Mouse (Mus musculus): Measurements from ENCODE around the gene Fancc.

The Fancc gene

DNA sequence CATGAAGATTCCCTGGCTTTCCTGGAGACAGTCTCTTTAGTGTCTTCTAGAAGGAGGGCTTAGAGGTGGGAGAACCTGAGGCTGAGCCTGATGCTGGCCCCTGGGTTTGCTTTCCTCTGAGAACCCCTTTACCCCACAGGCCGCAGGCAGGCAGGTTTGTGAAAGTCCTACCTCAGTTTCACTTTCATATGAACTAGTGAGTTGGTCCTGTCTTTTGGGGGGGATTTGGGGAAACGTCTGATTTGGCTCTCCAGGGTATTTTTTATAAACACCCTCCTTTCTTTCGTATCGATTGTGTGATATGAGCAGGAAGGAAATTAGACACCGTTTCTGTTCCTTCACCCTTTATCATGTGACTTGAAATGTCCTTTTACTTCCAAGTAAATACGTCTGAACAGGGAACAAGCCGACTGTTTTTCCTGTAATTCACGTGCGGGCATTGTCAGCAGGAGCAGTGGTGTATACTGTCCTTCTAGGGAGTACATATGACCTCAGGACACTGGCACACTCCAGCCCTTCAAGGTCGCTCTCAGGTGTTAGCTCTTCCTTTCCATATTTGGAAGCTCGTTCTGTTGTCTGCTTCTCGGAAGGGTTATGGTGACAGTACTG lies 250.6 kb downstream of the Fancc start:
- DNase-seq (ENCODE audit: low spot score in 2 of 2), result no peak

DNA sequence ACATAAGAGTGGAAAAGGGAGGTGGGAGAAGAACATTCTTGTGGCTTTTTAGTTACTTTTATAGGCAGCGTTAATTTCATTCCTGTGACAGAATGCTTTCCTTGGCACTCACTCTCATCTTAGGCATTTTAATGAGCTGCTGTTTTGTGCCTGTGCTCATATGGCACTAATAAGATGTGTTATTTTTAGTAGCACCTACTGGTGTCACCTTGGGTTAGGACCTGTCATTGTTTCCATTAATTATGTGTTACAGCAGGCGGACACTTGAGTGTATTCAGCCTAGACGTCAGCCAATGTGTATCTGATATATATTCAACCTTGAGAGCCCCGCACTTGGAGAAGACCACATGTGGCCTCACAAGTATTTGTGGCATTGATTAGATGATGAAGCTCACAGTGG lies 251.3 kb downstream of the Fancc start:
- no peak for DNase-seq (ENCODE audit: low spot score in 2 of 2)

DNA sequence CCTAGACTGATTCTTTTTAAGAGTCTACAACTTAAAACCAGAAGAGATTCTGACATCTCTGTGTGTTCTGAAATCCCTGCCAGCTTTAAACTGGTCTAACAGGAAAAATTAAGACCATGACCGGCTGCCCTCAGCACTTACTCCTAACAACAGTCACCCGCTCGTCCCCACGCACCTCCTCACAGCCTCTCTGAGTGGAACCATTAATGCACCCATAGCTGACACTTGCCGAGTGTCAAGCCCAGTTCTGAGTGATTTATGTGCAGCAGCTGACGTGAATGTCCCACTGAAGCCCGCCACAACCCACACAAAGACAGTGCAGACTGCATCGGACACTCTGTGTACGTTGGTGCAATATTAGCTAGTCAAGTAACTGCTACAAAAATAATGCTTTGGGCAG lies 251.9 kb downstream of the Fancc start:
- no peak for DNase-seq (ENCODE audit: low spot score in 2 of 2)

DNA sequence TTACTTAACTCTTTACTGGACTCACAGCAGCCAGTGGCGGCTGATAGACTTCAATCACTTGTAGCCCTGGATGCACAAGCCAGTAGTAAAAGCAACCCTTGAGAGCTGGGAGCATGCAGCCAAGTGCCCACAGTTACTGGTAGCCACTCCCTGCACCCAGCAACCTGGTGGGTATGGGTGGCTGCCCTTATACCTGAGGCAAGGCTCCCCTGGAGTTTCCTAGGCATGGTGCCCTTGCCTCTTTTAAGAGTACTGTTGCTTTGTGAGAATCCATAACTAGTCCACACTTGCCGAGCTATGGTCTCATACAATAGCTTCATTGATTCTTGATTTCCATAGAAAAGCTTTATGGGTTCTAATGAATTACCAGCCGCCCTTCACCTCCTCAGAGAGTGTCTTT lies 252.7 kb downstream of the Fancc start:
- DNase-seq (ENCODE audit: low spot score in 2 of 2), result no peak

DNA sequence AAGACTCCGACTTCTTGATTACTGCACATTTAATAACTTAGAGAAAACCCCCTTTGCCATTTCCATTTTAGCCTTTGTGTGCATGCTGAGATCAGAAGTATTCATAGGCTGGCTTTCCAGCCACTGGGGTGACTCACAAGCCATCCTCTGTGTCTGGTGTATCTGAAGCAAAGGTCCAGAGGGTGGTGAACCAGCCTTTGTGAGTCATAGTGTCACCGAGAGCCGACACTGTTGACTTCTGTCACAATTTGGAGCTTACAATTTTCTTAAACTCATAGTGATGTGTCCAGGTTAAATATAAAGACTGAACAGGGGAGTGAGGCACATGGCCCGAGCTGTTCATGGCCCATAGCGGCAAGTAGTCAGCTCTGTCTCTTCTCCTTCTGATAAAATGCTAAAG lies 253.5 kb downstream of the Fancc start:
- no peak for DNase-seq (ENCODE audit: low spot score in 2 of 2)

DNA sequence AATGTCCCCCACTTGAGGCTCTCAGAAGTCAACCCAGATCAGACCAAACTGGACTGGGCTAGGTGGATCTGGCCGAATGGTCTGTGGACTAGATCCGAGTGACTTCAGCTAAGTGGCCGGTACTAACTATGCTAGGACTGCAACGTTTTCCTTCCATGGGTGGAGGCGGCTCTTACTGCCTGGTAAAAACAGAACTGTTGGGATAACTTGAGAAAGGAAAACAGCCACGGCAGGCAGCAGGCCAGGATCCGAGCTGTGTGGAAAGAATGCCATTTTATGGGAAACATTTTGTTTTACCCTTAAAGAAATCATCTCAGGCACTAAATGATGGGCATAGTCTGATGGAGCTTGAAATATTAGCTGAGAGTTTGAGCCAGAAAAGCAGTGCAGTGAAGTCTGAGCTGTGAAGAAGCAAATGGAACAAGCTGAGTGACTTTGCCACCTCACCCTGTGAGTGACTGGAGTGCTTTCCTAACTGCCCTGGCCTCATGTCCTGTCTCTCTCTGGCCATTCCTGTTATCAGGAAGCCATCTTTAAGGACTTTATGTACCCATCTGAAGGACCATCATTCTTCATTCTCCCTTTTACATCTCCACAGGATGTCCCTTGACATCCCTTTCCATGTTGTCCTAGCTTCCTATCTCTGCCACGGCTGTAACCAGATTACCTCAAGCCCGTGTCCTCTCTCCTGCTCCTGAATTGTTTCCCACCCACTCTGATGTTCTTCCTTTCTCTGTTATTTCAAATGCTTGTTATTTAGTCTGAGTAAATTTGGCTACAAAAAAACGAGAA lies 254.5 kb downstream of the Fancc start:
- DNase-seq (ENCODE audit: low spot score in 2 of 2), result peak in 1 of 2 experiments; percentile 60

DNA sequence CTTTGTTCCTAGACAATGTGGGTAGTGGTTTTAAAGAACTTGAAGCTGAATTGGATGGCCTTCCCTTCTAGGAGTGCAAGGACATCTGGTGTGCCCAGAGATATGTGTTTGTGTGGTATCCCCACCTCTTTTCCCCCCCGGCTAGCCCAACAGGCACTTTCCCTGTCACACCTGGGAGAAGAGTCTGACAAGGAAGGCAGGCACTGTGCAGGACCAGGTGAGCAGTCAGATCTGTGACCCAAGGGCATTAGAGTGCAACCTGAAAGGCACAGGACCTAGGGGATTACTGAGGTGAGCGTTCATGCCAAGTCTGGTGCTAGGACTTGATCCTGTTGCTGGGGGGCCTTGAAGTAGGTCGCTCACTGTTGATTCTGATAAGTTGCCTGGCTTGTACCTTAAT lies 255.4 kb downstream of the Fancc start:
- no peak for DNase-seq (ENCODE audit: low spot score in 2 of 2)

DNA sequence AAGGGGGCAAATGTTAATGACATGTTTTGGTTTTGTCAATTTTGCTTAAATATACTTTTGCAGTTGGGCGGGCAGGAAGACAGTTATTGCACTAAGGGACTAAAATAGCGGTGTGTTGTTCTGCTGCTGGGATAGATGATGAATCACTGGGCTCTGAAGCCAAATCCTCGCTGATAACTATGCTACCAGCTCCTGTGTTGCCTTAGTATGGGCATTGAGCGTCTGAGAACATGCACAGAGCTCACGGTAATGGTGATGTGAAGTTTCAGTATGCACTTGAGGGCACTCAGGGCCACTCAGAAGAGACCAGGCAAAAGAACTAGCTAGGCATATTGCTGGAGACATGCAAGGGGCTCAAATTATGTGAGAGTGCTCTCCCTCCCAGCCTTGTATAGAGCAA lies 256.2 kb downstream of the Fancc start:
- DNase-seq (ENCODE audit: low spot score in 2 of 2), result no peak

DNA sequence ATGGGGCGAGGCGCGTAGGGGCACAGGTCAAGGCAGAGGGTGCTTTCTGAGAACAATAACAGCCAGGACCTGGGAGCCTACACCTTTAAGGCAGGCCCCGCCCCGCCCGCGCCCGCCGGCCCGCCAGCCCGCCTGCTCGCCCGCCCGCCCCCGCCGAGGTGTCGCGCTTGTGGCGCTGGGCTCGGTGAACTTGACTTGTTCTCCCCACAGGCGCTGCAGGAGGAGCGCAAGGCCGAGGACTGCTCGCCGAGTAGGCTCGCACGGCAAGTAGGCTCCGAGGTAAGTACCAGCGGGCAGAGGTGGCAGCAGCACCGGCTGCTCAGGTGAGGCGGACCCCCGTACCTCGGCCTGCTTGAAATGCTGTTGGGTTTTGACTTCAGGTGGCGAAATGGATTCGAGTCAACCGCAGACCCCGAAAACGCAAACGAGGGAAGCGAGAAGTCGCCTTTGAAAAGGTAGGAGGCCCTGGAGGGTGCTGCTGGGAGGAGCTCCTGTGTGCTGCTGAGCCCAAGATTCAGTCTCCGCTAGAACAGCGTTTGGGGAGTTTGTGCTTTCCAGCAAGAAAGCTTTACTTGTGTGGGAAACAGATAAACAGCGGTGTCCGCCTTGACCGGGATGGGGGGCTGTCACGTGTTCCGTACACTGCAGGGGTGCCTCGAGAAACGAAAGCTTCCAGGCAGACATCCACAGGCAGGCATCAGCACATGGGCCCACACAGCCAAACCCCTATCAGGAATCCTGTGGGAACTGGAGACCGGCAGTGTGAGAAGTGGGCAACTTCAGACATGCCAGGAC lies 257.0 kb downstream of the Fancc start:
- peak; percentile 68 to 78 for DNase-seq (ENCODE audit: low spot score in 2 of 2)

DNA sequence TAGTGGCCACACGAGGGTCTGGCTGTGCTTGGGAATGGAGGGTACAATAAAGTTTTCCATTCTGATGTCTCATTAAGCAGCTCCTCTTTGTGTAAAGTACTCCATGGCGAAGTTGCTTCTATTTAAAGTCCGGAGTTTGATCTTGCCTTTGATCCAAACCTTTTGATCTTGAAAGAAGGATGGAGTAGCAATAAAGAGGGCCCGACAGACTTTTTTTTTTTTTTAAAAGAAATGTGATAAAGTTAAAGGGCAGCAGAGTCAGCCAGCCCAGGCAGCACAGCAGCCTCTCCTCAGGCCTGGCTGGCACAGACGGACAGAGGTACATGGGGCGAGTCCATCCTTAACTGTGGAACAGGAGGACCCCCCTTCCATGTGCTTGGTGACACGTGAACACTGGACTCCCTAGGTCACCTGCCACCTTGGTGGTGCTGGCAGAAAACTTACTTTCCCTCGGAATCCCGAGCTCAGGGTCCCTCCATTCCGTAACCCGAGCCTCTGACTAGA lies 257.7 kb downstream of the Fancc start:
- DNase-seq (ENCODE audit: low spot score in 2 of 2), result no peak

DNA sequence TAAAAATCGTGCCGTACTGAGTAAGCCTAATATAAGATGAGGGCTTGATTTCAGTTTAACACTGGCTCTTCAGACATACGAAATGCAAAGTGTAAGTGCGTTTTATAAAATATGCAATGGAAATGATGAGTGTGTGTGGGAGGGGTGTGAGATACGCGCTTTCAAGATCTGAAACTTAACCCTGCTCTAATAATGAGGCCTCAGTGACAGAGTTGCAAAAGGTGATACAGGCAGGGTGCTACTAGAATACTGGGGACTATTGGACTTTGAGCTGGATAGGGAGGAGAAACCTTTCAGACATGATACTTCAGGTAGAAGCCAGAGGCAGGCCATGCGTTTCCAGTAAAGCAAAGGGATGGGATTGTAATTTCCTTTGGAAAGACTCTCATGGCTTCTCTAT lies 259.0 kb downstream of the Fancc start:
- no peak for DNase-seq (ENCODE audit: low spot score in 2 of 2)

DNA sequence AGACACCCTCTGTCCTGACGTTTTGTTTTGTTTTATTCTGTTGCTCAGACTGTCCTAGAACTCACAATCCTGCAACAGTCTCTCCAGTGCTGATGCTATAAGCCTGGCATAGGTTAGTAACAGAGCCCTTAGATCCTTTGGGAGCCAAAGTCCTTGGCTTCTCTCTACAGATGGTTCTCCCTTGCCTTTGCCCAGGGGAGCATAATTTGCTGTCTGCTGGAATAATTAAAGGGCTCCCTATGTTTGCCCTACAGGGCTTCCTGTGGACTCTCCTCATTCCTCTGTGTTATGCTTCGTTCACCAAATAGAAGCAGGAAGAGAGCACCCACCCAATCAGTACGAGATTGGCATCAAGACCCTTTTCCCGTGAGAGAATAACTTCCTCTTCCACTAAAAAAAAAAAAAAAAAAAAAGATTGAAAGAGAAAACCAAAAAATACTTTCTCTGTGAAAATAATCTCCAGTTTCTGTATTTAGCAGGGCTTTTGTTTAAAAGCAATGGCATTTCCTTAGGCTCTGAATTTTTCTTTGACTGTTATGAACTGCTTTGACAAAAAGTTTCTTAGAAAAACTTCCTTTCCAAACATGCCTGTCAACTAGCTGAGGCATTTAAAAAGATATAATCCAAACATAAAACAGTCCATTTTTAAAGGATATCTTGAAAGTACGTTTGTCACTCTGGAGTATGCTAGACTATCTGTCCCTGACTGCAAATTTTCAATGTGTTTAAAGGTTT lies 260.8 kb downstream of the Fancc start:
- DNase-seq (ENCODE audit: low spot score in 2 of 2), result no peak

DNA sequence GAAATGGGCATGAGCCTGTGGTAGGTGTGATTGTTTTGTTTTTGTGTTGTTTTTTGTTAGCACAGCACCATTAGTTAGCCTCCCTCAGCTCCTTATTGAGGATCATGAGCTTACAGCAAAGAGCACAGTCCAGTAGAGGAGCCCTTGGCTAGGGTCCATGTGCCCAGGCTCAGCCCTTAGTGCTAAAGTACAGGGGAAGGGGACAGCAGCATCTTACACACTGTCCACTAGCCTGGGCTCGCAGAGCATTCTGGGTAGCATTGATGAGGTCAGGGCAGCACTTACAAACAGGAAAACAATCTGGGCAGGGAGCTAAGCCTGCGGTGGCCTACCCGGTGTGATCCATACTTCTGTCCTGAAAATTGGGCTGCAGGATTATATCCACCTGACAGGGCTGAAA lies 261.5 kb downstream of the Fancc start:
- DNase-seq (ENCODE audit: low spot score in 2 of 2), result no peak
